Mouse (Mus musculus) heart, adult 2 months (tissue): ENCODE results near the gene E2f1. TPM values are rescaled to one million over a fixed set of nuclear protein-coding genes. Genes with fewer than 3 reads are reported as not detected.
A peak's percentile ranks its signal among the peaks of the same experiment; 100 is the strongest.

ENCODE experiments used
- DNase-seq, 2 experiments: peaks; one replicate each; pipeline ENCODE4 v3.0.0; 2021
- H3K27ac ChIP-seq: fragments of 200-600 bp; 2 replicates; pipeline ENCODE4 v1.8.1; 2022
- H3K27me3 ChIP-seq: fragments of 200-500 bp; 2 replicates; pipeline ENCODE4 v1.6.1; 2012; ENCODE audit warnings: mild to moderate bottlenecking, low read length, inconsistent platforms, mixed read lengths; ENCODE audit not compliant: control insufficient read depth, insufficient read depth
- H3K36me3 ChIP-seq: fragments of 200-500 bp; 2 replicates; pipeline ENCODE4 v1.6.1; 2012; ENCODE audit warnings: low read length, inconsistent platforms; ENCODE audit not compliant: control insufficient read depth, insufficient read depth
- H3K4me1 ChIP-seq: fragments of 200-500 bp; 2 replicates; pipeline ENCODE4 v1.6.1; 2011; ENCODE audit warnings: low read length; ENCODE audit not compliant: control insufficient read depth, insufficient read depth
- H3K4me3 ChIP-seq: fragments of 200-600 bp; 2 replicates; pipeline ENCODE4 v1.8.1; 2022
- H3K79me2 ChIP-seq: fragments of 200-500 bp; replicated peaks from 2 replicates; pipeline ENCODE4 v1.6.1; 2012; ENCODE audit warnings: mild to moderate bottlenecking, inconsistent platforms, low read length, moderate library complexity, mixed read lengths; ENCODE audit not compliant: control insufficient read depth, insufficient read depth
- H3K9ac ChIP-seq: fragments of 200-500 bp; 2 replicates; pipeline ENCODE4 v1.6.1; 2012; ENCODE audit warnings: low read depth, mild to moderate bottlenecking, control low read depth, inconsistent platforms, low read length, mixed read lengths
- CTCF ChIP-seq: fragments of 200-600 bp; IDR thresholded peaks from 2 replicates; pipeline ENCODE4 v1.8.1; 2022; ENCODE audit warnings: antibody characterized with exemption, mild to moderate bottlenecking, moderate library complexity
- EP300 ChIP-seq: fragments of 200-500 bp; IDR thresholded peaks from 2 replicates; pipeline ENCODE4 v1.6.1; 2011; ENCODE audit warnings: low read depth, low read length, control low read depth; ENCODE audit not compliant: insufficient read depth
- POLR2A ChIP-seq: fragments of 200-500 bp; IDR thresholded peaks from 2 replicates; pipeline ENCODE4 v1.6.1; 2011; ENCODE audit warnings: mild to moderate bottlenecking, low read depth, low read length, control low read depth; ENCODE audit not compliant: insufficient read depth
- WGBS: fragments of 180-500 bp; shearing (Covaris S2); methylation state at CpG from one replicate; pipeline ENCODE4 v1.1.7; 2018; 5-methylcytosine and 5-hydroxymethylcytosine counted together
- intact Hi-C: fragments of 180-260 bp; cut with DNase I; formaldehyde crosslinking; loops from one replicate; pipeline ENCODE4 v1.15.1; 2025
- polyA plus RNA-seq: library from polyadenylated mRNA; depleted of rRNA; stranded (reverse); fragments of >200 nt; gene quantifications from 2 replicates; pipeline ENCODE4 v1.2.3, GENCODE M21; 2012
- total RNA-seq, 2 experiments: library from RNA; stranded (reverse); gene quantifications; 2 replicates each; pipeline ENCODE4 v1.2.3; 2021

The E2f1 gene
- total and polyA plus RNA-seq, 3 experiments = 0.39 to 1.1 (median 0.70) TPM

- intact Hi-C loops = no loop called here
- WGBS = 70% methylated on average over 9 of the region's 9 CpGs
Measured at GRCm38 (mm10) chr2:154543567-154544347, 25.9 kb downstream of the E2f1 start.

GRCm38 (mm10) chr2:154541630-154542029 is 28.1 kb downstream of the E2f1 start:
- DNase-seq = no peak
- Histone ChIP-seq H3K27me3 (no peaks in the 10 kb centered on the region), H3K36me3 (no peaks in the 10 kb centered on the region), H3K9ac (no peak overlapping the region), H3K4me1 (peaks cover 3% of the 10 kb centered on the region; the same call in 1 of the 2 replicates), H3K4me3 (no peak overlapping the region), H3K79me2 (no peaks in the 10 kb centered on the region), H3K27ac (no peak overlapping the region)
- 88% methylated on average over 2 of the region's 2 CpGs for WGBS
- TF ChIP-seq POLR2A = no peak
- TF ChIP-seq CTCF = peak; percentile 38
- no peak for TF ChIP-seq EP300
- intact Hi-C loops = no loop called here

More at GRCm38 (mm10) chr2:154543567-154544347, 25.9 kb downstream of the E2f1 start:
- Histone ChIP-seq H3K36me3 (no peaks in the 10 kb centered on the region), H3K27ac (peak overlapping the region; percentile 26; the same call in 1 of the 2 replicates), H3K9ac (no peak overlapping the region), H3K4me1 (peaks cover 1% of the 10 kb centered on the region; the same call in 1 of the 2 replicates), H3K27me3 (no peaks in the 10 kb centered on the region), H3K79me2 (no peaks in the 10 kb centered on the region), H3K4me3 (no peak overlapping the region)
- peak; percentile 66 to 85 for DNase-seq
- TF ChIP-seq CTCF = peak; percentile 26
- no peak for TF ChIP-seq POLR2A
- TF ChIP-seq EP300 = peak; percentile 59; the same call in 1 of the 2 replicates

- intact Hi-C loops = loop anchor here (1.0 kb wide), 1 partner anchor 122 kb away; no protein-coding TSS in a partner anchor
- no peaks in the 10 kb centered on the region for H3K79me2 ChIP-seq
Measured at GRCm38 (mm10) chr2:154539720-154540119, 30.0 kb downstream of the E2f1 start.

GRCm38 (mm10) chr2:154538710-154539109 is 31.0 kb downstream of the E2f1 start:
- H3K4me3 ChIP-seq = no peak overlapping the region
- no peak overlapping the region for H3K9ac ChIP-seq
- DNase-seq = no peak
- H3K79me2 ChIP-seq = no peaks in the 10 kb centered on the region
- intact Hi-C loops = loop anchor here (1.0 kb wide), 1 partner anchor 121 kb away; no protein-coding TSS in a partner anchor
- H3K27ac ChIP-seq = no peak overlapping the region
- TF ChIP-seq CTCF (no peak), EP300 (no peak), POLR2A (no peak)
- 40% methylated on average over 3 of the region's 3 CpGs for WGBS
- no peaks in the 10 kb centered on the region for H3K36me3 ChIP-seq
- no peaks in the 10 kb centered on the region for H3K27me3 ChIP-seq
- H3K4me1 ChIP-seq = peaks cover 2% of the 10 kb centered on the region; the same call in 1 of the 2 replicates

More at GRCm38 (mm10) chr2:154539720-154540119, 30.0 kb downstream of the E2f1 start:
- H3K4me1 ChIP-seq = peaks cover 3% of the 10 kb centered on the region; the same call in 1 of the 2 replicates
- 74% methylated on average over 3 of the region's 3 CpGs for WGBS
- TF ChIP-seq POLR2A (no peak), CTCF (peak; percentile 75), EP300 (no peak)
- no peaks in the 10 kb centered on the region for H3K36me3 ChIP-seq
- no peak for DNase-seq
- H3K27me3 ChIP-seq = no peaks in the 10 kb centered on the region
- H3K27ac ChIP-seq = no peak overlapping the region
- H3K4me3 ChIP-seq = no peak overlapping the region
- H3K9ac ChIP-seq = no peak overlapping the region

DNA sequence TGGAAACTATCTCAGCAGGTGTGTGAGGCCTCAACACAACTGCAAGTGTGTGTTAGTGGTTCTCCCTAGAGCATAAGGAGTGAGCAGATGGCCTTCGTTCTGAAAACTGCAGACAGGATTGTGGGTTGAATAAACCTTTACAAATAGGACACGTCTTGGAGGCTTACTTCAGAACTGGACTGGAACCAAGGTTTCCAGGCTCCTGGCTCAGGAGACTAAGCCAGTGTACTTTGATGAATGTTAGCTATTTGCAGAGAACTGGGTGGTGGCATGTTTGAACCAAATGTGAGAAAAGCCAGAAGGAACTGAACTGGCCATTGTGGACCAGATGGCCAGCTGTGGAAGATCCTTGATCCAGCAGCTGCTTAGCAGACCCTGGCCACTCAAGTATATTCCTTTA is 31.4 kb downstream of the E2f1 start:
- TF ChIP-seq EP300 (no peak), CTCF (no peak), POLR2A (no peak)
- H3K36me3 ChIP-seq = no peaks in the 10 kb centered on the region
- no peak overlapping the region for H3K27ac ChIP-seq
- no peaks in the 10 kb centered on the region for H3K27me3 ChIP-seq
- H3K4me1 ChIP-seq = peaks cover 2% of the 10 kb centered on the region; the same call in 1 of the 2 replicates
- 41% methylated on average over 2 of the region's 2 CpGs for WGBS
- peak in 1 of 2 experiments; percentile 44 for DNase-seq
- H3K79me2 ChIP-seq = no peaks in the 10 kb centered on the region
- no peak overlapping the region for H3K4me3 ChIP-seq
- intact Hi-C loops = no loop called here
- H3K9ac ChIP-seq = no peak overlapping the region
